Mouse (Mus musculus) erythroblast, adult 5-6 weeks (primary cell): Measurements from ENCODE around the gene Zfyve9. TPM values are rescaled to one million over a fixed set of nuclear protein-coding genes. Genes with fewer than 3 reads are reported as not detected.

ENCODE experiments used
- ATAC-seq: replicated peaks from 2 replicates; pipeline ENCODE4 v1.8.0; 2016; ENCODE audit warnings: moderate number of reproducible peaks, mild to moderate bottlenecking, moderate TSS enrichment, inconsistent platforms; ENCODE audit not compliant: poor library complexity, low FRiP score, severe bottlenecking
- total RNA-seq, 2 experiments: library from RNA; stranded (forward) in 1 of 2; stranded (reverse) in 1 of 2; fragments of 150-400 nt in 1 of 2; fragments of 200-764, 138-1000 nt in 1 of 2; gene quantifications; 2 replicates each; pipeline versions ENCODE4 v1.2.3 to v1.2.4; 2015 to 2017; ENCODE audit warnings: low replicate concordance in 2 of 2

The Zfyve9 gene
- total RNA-seq (2015; ENCODE audit: low replicate concordance), result 1.3 TPM in 1 of 2 replicates, not detected in the other
- 1.7 and 1.8 TPM in 2 replicates for total RNA-seq (2017; ENCODE audit: low replicate concordance)

DNA sequence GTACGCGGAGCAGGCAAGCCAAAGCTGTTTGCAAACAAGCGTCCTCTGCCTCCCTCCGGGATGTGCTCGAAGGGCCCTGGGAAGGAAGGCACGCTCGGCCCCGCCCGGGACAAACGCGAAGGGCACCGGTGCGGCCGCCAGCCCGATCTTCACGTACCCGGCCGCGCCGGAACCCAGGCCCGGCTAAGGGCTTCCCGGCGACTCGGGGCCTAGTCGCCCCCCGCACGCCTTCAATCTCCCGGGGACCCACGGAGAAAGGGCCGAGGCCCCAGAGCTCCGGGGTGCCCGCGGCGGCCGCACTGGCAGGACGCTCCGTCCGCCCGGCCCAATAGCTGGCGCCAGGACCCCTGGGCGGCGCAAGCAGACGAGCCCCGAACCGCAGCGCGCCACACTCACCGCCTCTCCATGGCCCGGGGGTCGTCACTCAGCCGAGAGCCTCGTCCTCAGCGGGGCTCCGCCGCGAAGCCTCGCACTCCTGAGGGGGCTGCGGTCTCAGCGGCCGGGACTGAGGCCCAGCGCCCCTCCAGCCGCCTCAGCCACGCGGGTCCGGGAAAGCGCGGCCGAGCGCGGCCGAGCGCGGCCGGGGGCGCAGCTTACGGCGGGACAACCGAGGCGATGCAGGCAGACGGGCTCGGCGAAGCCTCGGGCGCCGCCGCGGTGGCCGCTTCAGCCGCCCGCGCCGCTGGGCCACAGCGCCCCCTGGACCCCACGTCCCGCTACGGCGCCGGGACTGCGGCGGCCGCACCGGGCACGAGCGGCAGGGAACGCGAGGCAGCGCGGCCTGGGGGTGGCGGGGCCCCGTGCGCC lies at the start of gene Zfyve9:
Gene Zfyve9, minus strand, starts transcription at position 742 of the 807 bp plus-strand sequence.
- no peak for ATAC-seq

DNA sequence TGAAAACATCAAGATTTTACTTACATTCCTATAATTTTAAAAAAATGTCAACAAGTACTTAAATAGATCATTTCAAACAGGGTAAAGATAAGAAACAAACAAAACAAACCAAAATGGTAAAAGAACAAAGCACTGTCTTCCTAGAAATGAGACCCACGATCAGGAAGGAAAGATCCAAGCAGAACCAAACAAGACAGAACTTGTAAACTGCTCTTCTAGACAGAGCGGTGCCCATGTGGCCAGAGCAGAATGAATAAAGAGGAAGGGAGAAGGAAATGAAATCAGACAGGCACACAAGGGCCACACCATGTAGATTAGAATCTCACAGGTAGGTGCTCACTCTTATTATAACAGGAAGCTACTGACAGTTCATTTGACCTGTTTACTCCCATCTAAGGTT lies 46.0 kb upstream of the Zfyve9 start:
- no peak for ATAC-seq

DNA sequence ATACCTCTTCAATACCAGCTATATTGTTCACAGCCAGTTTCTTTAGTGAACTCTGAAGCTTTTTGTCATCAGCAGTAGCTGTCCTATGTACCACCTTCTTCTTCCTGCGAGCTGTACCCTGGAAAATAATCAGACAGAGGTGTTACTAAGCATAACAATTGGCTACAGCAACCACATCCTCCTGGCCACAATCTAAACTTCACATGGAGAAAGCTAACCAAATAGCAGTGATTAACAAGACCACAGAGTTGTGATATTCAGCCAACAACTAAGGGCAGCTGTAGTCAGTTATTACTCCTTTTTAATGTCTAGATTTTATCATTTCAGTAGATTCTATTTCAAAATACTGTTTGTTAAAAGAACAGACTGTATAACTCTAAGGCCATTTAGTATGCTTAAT lies 45.5 kb upstream of the Zfyve9 start:
- no peak for ATAC-seq

- no peak for ATAC-seq
Observed at GRCm38 (mm10) chr4:108825677-108826076, 45.1 kb upstream of the Zfyve9 start.

GRCm38 (mm10) chr4:108811550-108811949 lies 31.0 kb upstream of the Zfyve9 start:
- ATAC-seq, result no peak

- ATAC-seq, result no peak
Observed at GRCm38 (mm10) chr4:108811142-108811541, 30.5 kb upstream of the Zfyve9 start.

DNA sequence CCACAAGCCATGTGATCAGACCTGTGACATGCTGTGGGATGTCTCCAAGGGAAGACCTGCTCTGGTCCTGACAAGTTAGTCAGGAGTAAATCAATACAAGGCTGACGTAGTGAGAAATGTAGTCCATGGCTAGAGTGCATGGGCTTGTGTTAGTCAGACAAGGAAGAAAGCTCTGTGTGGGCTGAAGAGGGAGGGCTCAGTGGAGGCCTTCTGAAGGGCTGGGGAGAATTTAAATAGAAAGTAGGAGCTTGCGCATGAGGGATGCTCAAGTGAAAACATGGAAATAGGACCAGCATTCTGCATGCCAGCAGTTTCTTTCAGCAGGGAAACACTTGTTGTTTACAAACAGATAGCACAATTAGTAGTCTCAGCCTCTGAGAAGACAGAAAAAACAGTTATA lies 22.9 kb upstream of the Zfyve9 start:
- no peak for ATAC-seq

- ATAC-seq, result peak; percentile 80
Observed at GRCm38 (mm10) chr4:108798083-108798830, 17.7 kb upstream of the Zfyve9 start.

DNA sequence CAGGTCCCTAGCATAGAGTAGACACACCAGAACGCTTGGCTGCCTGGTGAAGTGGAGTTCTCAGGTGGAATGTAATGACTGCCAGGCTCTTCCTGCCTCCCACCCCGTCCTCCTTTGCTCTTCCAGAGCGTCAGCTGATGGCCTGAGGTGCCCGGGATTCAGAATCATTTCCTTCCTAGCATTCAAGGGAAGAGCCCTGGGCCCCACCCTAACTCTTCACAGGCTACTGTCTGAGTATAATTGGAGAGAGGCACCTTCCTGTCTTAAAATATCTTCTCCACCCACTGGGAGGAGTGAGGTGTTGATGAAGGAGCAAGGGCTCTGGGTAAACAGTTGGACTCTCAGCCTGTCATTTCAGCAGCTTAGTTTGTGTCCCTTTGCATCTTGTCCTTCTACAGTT lies 16.1 kb upstream of the Zfyve9 start:
- ATAC-seq, result no peak

DNA sequence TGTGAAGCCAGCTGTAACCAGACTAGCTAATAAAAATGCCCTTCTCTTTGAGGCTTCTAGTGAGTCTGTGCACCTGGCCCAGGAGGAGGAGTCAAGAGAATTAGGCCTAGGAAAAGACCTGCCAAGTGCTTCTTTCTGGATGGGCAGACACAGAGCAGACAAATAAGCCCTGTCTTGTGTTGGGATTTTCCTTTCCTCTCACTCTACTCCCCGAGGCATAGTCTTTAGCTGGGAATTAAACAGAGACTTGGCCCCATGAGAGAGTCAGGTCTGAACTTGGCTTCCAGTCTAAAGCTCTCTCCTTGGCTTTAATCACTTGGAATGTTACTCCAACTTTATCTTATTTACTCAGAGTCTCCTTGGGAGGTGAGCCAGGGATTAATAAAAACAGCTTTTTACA lies 13.3 kb upstream of the Zfyve9 start:
- no peak for ATAC-seq

DNA sequence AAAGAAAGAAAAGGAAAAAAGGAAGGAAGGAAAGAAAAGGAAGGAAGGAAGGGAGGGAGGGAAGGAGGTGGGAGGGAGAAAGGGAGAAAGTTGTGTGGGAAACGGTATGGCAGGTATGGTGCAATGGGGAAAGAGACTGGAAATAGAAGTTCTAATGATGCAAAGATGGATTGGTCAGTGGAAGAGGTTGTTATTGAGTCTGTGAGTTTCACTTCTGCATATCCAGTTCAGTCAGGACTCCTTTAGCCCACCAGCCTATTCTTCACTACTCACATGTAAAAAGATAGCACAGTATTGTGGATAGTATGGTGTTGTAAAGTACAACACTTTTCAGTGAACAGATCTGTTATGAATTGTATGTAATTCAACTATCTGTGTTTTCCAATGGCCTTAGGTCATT lies 9.9 kb upstream of the Zfyve9 start:
- ATAC-seq, result no peak

- no peak for ATAC-seq
Observed at GRCm38 (mm10) chr4:108789258-108789936, 8.8 kb upstream of the Zfyve9 start.

DNA sequence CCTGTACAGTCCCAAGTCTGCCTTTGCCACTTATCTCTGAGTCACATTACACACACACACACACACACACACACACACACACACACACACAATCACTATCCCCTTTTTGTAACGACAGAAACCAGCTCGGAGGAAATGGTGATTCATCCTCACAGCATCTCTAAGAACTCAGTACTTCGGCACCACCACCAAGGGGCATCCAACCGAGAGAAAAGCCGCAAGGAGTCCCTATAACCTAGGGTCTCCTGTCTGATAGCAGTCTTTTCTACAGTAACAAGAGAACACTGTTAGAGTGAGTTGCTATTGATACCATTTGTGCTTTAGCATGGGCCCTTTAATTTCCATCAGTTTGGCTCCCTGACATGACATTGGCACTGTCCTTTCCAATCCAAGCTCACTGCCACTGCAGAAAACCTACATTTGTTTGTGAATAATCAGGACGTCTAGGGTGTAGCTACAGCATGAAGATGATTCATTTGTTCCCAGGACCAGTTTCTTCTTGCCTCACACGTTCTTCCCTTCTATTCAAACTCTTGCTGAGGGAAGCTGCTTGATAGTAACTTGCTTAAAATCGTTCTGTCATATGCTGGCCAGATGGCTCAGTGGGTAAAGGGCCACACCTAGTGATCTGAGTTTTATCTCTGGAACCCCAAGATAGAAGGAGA lies 2.0 kb upstream of the Zfyve9 start:
- ATAC-seq, result no peak

- ATAC-seq, result no peak
Observed at GRCm38 (mm10) chr4:108781596-108781995, 998 bp upstream of the Zfyve9 start.

DNA sequence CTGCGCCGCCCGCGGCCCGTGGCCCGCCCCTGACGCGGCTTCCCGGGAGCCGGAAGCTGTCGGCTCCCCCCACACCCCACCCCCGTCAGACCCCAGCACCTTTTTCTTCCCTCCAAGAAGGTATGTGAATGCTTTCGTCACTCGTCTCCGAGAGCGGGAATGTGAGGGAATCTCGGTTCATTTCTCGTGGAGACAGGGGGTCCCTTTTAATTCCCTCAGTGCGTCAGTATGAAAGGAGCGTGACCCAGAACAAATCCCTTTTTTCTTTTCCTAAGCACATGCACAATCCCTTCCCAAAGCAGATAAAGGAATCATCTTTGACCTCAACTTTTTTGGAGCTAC lies 237 bp upstream of the Zfyve9 start:
- no peak for ATAC-seq

DNA sequence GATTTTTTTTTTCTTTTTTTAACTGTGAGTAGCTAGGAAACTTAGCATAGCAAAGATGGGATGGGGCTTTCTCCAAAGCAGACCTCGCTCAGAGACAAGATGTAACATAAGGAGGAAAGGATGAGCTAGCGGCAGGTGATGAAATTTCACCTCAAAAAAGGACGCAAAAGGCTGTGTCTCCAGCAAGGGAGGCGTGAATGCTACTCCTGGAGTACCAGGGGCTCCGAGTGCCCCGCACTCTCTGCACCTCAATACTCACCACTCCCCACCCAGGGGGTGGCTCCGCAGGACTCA lies 888 bp downstream of the Zfyve9 start:
- no peak for ATAC-seq

DNA sequence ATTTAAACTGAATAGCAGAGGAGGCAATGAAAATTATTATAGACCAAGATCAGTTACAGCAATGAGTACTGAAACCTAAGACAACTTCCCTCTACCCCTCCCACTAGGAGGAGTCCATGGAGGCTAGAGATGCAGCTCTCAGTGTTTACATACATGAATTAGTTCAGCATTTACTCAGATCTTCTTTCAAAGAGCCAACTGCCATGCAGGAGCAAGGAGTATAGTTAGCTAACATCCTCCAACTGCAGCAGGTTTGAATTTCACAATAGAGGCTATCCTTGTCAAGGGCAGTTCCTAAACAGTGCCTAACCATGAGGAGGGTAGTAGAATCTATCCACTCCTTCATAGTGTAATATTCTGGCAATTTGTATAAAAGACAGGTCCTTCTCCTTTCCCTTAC lies 12.1 kb downstream of the Zfyve9 start:
- no peak for ATAC-seq

DNA sequence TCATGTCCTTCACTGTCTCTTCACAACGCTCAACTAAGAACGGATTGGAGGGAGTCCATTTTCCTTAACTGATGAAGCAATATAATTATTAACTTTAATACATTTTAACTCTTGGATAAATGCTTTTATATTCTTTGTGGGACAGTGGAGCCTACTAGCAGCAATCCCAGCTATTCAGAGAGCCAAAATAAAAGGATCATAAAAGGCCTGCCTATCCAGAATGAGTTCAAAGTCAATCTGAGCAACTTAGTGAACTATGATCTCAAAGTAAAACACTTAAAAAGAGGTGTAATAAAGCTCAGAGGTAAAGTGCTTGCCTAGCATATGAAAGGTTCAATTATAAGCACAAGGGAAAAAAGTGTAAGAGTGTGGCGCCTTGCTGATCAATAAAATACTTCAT lies 21.0 kb downstream of the Zfyve9 start:
- ATAC-seq, result no peak

- no peak for ATAC-seq
Observed at GRCm38 (mm10) chr4:108746160-108746873, 34.3 kb downstream of the Zfyve9 start.

- no peak for ATAC-seq
Observed at GRCm38 (mm10) chr4:108731582-108731981, 49.0 kb downstream of the Zfyve9 start.
